Mouse (Mus musculus): ENCODE measurements around the gene Arhgap23. TPM values are rescaled to one million over a fixed set of nuclear protein-coding genes. Genes with fewer than 3 reads are reported as not detected.
A peak's percentile ranks its signal among the peaks of the same experiment; 100 is the strongest.

Gene Arhgap23
- 17.5 and 21.2 TPM in 2 replicates for polyA plus RNA-seq (2012; rRNA removed)
- 7.3 and 7.9 TPM in 2 replicates for polyA plus RNA-seq (2014; fragmentation: Nextera tagmentation; extraction: Ambion mirVana)

- H3K4me3 ChIP-seq (ENCODE audit: insufficient read depth in 1 of 2, low read depth in 2 of 2, low read length in 2 of 2), result peak within 1 kb of the TSS; percentile 68 to 92
- under 1% methylated on average over 29 of the region's 29 CpGs for WGBS (ENCODE audit: insufficient replicate concordance)
- ATAC-seq (ENCODE audit: insufficient read depth) (peak; percentile 88), DNase-seq (ENCODE audit: low read depth in 3 of 3, low spot score in 3 of 3) (peak in 2 of 3 experiments; percentile 56 to 60)
- H3K27me3 ChIP-seq (ENCODE audit: control insufficient read depth, insufficient read depth, low read length), result no peaks in the 10 kb centered on the region
- no peaks in the 10 kb centered on the region for H3K36me3 ChIP-seq (replicated peaks; ENCODE audit: control insufficient read depth, insufficient read depth, low read depth)
- H3K4me1 ChIP-seq (replicated peaks; ENCODE audit: control insufficient read depth in 2 of 2, insufficient read depth in 2 of 2, low read length in 1 of 2), result peaks cover 12 to 17% of the 10 kb centered on the region in 2 experiments
- H3K4me2 ChIP-seq (ENCODE audit: low read depth), result peak within 1 kb of the TSS; percentile 97
- H3K9ac ChIP-seq (replicated peaks), result peak within 1 kb of the TSS; percentile 89
- no peaks in the 10 kb centered on the region for H3K9me3 ChIP-seq (ENCODE audit: control insufficient read depth, low read length)
- peak within 1 kb of the TSS; percentile 58 for H3K27ac ChIP-seq
- TF ChIP-seq CTCF (IDR thresholded peaks at IDR 0.05; ENCODE audit: low read depth) (no peak), EP300 (IDR thresholded peaks at IDR 0.05; ENCODE audit: low read depth) (no peak)
Observed at GRCm38 (mm10) chr11:97415330-97415711, at the start of gene Arhgap23. Gene Arhgap23 (plus strand): TSS chr11:97415533.

- Histone ChIP-seq H3K9ac (replicated peaks) (no peak overlapping the region), H3K4me3 (ENCODE audit: insufficient read depth in 1 of 2, low read depth in 2 of 2, low read length in 2 of 2) (no peak overlapping the region), H3K36me3 (replicated peaks; ENCODE audit: control insufficient read depth, insufficient read depth, low read depth) (no peaks in the 10 kb centered on the region), H3K4me2 (ENCODE audit: low read depth) (no peak overlapping the region; the same call in 1 of the 2 replicates), H3K27me3 (ENCODE audit: control insufficient read depth, insufficient read depth, low read length) (no peaks in the 10 kb centered on the region), H3K9me3 (ENCODE audit: control insufficient read depth, low read length) (no peaks in the 10 kb centered on the region), H3K27ac (no peak overlapping the region), H3K4me1 (replicated peaks; ENCODE audit: control insufficient read depth in 2 of 2, insufficient read depth in 2 of 2, low read length in 1 of 2) (peaks cover 18 to 22% of the 10 kb centered on the region in 2 experiments)
- TF ChIP-seq EP300 (IDR thresholded peaks at IDR 0.05; ENCODE audit: low read depth), result no peak
- ATAC-seq (ENCODE audit: insufficient read depth) (no peak), DNase-seq (ENCODE audit: low read depth in 3 of 3, low spot score in 3 of 3) (no peak)
- WGBS (ENCODE audit: insufficient replicate concordance), result 70% methylated on average over 1 of the region's 1 CpGs
Observed at GRCm38 (mm10) chr11:97365556-97365955, 49.8 kb upstream of the Arhgap23 start.

DNA sequence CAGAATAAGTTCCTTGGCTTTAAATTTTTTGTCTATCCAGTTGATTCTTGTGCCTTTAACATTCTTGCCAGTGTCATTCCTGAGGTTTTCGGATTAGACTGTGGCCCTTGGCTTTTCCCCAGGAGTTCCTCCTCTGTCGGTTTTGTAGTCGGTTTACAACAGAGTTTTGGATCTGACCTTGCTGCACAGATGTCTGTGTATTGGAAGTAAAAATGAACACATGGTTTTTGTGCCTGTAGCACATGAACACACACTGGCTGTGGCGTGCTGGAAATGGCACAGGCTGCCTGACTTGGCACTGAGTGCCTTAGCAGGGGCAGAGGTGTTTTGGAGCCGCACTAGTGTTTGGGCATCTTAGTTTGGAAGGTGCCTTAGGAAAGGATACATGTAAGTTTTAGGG is 46.8 kb upstream of the Arhgap23 start:
- no peak overlapping the region for H3K4me3 ChIP-seq (ENCODE audit: insufficient read depth in 1 of 2, low read depth in 2 of 2, low read length in 2 of 2)
- no peak overlapping the region for H3K9ac ChIP-seq (replicated peaks)
- H3K27me3 ChIP-seq (ENCODE audit: control insufficient read depth, insufficient read depth, low read length), result no peaks in the 10 kb centered on the region
- DNase-seq (ENCODE audit: low read depth in 3 of 3, low spot score in 3 of 3), result no peak
- H3K27ac ChIP-seq, result no peak overlapping the region
- WGBS (ENCODE audit: insufficient replicate concordance), result 79% methylated on average over 5 of the region's 5 CpGs
- no peaks in the 10 kb centered on the region for H3K9me3 ChIP-seq (ENCODE audit: control insufficient read depth, low read length)
- no peak overlapping the region for H3K4me2 ChIP-seq (ENCODE audit: low read depth)
- H3K36me3 ChIP-seq (replicated peaks; ENCODE audit: control insufficient read depth, insufficient read depth, low read depth), result no peaks in the 10 kb centered on the region
- peaks cover 18 to 19% of the 10 kb centered on the region in 2 experiments for H3K4me1 ChIP-seq (replicated peaks; ENCODE audit: control insufficient read depth in 2 of 2, insufficient read depth in 2 of 2, low read length in 1 of 2)
- ATAC-seq (ENCODE audit: insufficient read depth), result no peak
- TF ChIP-seq CTCF (IDR thresholded peaks at IDR 0.05; ENCODE audit: low read depth), result no peak
- TF ChIP-seq EP300 (IDR thresholded peaks at IDR 0.05; ENCODE audit: low read depth), result no peak

DNA sequence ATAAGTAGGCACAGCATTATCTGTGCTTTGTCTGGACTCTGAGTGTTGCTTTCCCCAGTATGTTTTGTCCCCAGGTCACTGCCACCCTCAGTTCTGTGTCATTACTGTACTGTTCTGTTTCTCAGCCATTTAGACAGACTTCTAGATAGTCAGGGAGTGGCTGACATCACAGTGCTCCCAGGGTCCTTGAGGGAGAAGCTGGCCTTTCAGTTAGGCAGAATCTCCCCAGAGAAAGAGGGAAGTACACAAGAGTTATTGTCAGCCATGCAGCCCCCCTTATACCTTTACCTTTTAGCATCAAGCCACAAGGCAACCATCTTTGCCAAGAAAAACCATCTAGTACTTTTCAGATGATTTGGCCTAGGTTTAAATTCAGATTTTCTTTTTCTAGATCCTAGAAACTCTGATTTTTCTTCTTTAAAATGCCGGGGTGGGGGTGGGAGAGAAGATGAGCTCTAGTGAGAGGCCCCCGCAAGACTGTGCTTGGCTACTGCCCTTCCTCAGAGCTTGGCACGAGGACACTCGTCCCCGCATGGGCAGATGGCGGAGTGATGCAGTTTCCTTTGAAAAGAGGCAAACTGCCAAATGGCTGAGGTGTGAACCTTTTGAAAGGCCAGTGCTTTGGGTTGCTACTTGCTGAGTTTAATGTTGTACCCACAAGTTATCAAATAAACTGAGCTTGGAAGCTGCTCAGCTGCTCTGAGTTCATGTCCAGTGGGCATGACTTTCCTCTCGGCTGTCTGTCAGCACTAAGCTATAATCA is 44.8 kb upstream of the Arhgap23 start:
- H3K27me3 ChIP-seq (ENCODE audit: control insufficient read depth, insufficient read depth, low read length), result no peaks in the 10 kb centered on the region
- no peak for ATAC-seq (ENCODE audit: insufficient read depth)
- no peak overlapping the region for H3K27ac ChIP-seq
- H3K4me3 ChIP-seq (ENCODE audit: insufficient read depth in 1 of 2, low read depth in 2 of 2, low read length in 2 of 2), result no peak overlapping the region
- DNase-seq (ENCODE audit: low read depth in 3 of 3, low spot score in 3 of 3), result no peak
- no peak for TF ChIP-seq EP300 (IDR thresholded peaks at IDR 0.05; ENCODE audit: low read depth)
- WGBS (ENCODE audit: insufficient replicate concordance), result 86% methylated on average over 7 of the region's 7 CpGs
- H3K9me3 ChIP-seq (ENCODE audit: control insufficient read depth, low read length), result no peaks in the 10 kb centered on the region
- no peak overlapping the region for H3K9ac ChIP-seq (replicated peaks)
- no peak overlapping the region for H3K4me2 ChIP-seq (ENCODE audit: low read depth)
- peaks cover under 1 to 2% of the 10 kb centered on the region in 2 experiments; a peak in 1 of 4 replicates for H3K4me1 ChIP-seq (replicated peaks; ENCODE audit: control insufficient read depth in 2 of 2, insufficient read depth in 2 of 2, low read length in 1 of 2)
- H3K36me3 ChIP-seq (replicated peaks; ENCODE audit: control insufficient read depth, insufficient read depth, low read depth), result no peaks in the 10 kb centered on the region

- no peak for TF ChIP-seq CTCF (IDR thresholded peaks at IDR 0.05; ENCODE audit: low read depth)
- no peak for TF ChIP-seq EP300 (IDR thresholded peaks at IDR 0.05; ENCODE audit: low read depth)
- Histone ChIP-seq H3K27ac (no peak overlapping the region), H3K9ac (replicated peaks) (no peak overlapping the region), H3K4me3 (ENCODE audit: insufficient read depth in 1 of 2, low read depth in 2 of 2, low read length in 2 of 2) (no peak overlapping the region), H3K4me2 (ENCODE audit: low read depth) (no peak overlapping the region), H3K27me3 (ENCODE audit: control insufficient read depth, insufficient read depth, low read length) (no peaks in the 10 kb centered on the region), H3K4me1 (replicated peaks; ENCODE audit: control insufficient read depth in 2 of 2, insufficient read depth in 2 of 2, low read length in 1 of 2) (no peaks in the 10 kb centered on the region), H3K9me3 (ENCODE audit: control insufficient read depth, low read length) (no peaks in the 10 kb centered on the region), H3K36me3 (replicated peaks; ENCODE audit: control insufficient read depth, insufficient read depth, low read depth) (no peaks in the 10 kb centered on the region; the same call in 1 of the 2 replicates)
- 81% methylated on average over 6 of the region's 6 CpGs for WGBS (ENCODE audit: insufficient replicate concordance)
- ATAC-seq (ENCODE audit: insufficient read depth), result no peak
- no peak for DNase-seq (ENCODE audit: low read depth in 3 of 3, low spot score in 3 of 3)
Observed at GRCm38 (mm10) chr11:97372159-97372864, 43.0 kb upstream of the Arhgap23 start.
